Mouse (Mus musculus): ENCODE measurements at regions not wholly inside any gene's neighbourhood (a gene's known extent, or its start where the extent isn't known, plus 50 kb on each side); places are given as distances from the start of the nearest gene placed in this dataset.

DNA sequence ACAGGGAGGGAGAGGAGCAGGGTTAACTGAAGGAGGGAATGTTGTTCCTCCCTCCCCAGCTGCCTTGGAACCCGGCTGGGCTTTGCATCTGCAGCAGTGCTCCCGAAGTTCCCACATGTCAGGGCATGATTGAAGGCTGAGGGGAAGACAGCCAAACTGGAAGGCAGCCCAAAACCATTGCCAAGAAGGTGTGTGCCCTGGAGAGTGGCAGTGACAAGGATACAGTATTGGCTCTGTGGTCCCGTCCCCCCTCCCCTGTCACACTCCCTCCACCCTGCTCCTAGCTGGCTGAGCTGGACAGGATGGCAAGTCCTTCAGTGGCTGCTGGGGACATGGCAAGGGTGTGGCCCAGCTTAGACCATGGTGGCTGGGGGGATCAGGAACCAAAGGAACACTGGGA, 79.1 kb downstream of the Cyp26b1 start:
- no peak for DNase-seq (ENCODE audit: low read depth, low spot score)

DNA sequence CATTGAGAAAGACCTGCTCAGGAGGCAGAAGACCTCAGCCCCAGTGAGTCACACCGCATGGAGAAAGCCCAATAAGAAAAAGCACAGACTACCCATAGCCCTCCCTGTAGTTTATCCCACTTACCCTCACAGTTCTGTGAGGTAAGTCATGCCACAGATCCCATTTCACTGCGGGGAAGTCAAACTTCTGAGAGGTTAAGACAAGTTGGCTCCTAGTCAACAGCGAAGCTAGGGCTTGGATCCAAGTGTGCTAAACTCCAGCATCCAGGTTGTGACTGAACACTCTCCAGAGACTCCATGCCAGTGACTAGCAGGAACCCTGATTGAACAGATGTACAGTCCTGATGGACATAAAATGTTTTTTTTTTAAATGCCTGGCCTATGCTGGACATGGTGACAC, 85.1 kb downstream of the Cyp26b1 start:
- no peak for DNase-seq (ENCODE audit: low read depth, low spot score)

DNA sequence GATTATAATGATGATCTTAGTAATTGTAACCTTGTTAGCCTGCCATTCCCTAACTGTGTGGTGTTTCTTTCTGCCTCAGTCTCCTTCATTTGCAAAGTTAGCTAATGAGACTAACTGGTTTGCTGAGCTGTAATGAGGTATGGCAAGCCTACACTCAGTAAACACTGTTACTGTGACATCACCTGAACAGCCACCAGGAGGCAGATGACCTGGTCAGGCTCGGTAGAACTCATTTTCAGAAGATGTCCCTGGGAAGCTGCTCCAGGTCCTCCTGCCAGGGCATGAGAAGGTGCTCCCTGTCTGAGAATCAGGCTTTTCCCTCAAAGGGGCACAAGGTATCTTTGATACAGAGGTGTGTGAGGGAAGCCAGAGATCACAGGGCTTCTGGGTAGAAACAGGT, 87.0 kb downstream of the Cyp26b1 start:
- peak; percentile 3 for DNase-seq (ENCODE audit: low read depth, low spot score)

DNA sequence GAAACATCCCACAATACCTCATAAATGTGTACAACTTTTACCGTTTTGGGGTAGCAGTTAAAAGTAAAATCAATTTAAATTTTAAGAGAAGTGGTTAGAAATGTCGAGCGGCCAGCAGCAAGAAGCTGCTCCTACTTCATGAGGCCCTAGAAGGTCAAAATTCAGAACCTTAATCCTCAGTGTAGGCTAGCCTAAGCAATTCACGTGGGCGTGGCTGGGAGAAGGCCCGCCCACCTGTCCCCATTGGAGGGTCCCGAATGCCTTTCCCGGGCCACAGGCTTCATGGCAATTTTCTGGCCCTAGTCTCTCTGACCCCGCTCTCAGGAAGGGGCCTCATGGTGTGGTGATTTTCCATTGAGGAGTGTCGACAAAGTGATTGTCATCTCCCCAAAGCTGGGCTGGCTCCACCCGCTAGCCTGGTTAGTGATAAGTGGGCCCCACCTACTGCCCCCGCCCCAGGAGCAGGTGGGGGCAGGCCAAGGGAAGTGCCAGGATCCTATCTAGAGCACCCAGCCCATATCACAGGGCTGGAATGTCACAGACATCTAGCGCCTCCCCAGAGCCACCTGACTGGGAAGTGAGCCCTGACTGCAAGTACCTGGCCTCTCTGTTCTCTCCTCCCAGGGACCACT, 93.3 kb downstream of the Cyp26b1 start:
- no peak for DNase-seq (ENCODE audit: low read depth, low spot score)

DNA sequence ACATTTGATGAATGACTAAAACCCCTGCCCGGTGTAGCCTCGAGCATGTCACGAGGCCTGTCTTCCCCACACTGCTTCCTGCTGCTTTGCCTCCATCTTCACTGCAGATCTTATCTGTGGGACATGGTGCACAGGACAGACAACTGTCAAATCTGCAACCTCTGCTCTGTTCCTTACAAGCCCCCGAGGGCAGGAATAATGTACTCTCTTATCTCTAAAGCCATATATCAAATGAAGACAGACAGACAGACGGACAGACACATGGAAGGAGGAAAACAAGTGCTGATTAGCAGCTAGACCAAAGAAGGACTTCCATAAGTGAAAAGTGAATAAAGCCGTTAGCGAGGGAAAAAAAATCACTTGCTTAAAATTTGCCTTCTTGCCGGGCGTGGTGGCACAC, 95.6 kb downstream of the Cyp26b1 start:
- DNase-seq (ENCODE audit: low read depth, low spot score), result no peak

DNA sequence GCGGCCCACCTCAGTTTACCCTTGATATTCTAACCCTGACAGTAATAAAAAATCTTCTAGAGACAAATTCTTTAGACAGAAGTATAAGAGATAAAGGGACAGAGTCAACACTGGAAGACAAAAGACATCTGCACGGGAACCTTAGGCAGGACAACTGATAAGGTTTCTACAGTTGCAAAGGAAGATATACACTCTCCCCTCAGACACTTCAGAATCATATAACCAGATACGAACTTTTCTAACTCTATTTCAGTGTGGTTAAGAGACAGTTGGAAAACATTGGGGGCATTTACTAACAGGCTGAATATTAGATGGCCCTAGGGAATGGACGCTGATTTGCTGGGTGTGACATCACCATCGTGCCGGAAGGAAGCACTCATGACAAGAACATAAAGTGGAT, 100.0 kb downstream of the Cyp26b1 start:
- DNase-seq (ENCODE audit: low read depth, low spot score), result no peak

DNA sequence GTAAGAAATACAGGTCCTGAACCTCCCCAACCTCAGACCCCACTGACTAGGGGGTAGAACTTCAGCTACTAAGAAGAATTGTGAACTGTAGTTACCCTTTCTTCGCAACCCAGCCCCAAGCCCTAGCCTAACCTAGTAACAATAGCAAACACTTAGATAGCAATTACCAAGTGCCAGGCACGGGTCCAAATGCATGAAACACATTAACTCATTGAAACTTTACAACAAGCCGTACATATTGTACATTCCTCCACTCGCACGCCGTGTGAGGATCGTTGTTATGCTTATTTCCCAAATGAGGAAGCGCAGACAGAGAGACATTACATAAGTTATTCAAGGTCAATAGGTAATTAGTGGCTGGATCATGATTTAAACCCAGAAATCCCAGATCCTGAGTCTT, 100.5 kb downstream of the Cyp26b1 start:
- no peak for DNase-seq (ENCODE audit: low read depth, low spot score)

DNA sequence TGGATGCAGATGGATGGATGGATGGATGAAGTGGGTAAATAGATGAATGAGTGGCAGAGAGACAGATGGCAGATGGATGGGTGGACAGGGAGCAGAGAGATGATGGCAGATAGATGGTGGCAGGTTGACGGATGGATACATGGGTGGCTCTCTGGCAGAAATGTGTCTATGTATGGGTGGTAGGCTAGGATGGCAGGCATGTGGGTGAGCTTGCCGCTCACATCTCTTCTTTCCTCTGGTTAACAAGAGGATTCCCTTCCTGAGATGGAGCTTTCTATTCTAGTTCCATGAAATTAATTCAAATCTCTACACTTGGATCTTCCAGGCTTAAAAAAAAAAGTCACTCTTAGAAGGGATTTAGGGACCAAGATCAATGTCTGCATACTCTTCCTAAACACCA, 101.1 kb downstream of the Cyp26b1 start:
- no peak for DNase-seq (ENCODE audit: low read depth, low spot score)

DNA sequence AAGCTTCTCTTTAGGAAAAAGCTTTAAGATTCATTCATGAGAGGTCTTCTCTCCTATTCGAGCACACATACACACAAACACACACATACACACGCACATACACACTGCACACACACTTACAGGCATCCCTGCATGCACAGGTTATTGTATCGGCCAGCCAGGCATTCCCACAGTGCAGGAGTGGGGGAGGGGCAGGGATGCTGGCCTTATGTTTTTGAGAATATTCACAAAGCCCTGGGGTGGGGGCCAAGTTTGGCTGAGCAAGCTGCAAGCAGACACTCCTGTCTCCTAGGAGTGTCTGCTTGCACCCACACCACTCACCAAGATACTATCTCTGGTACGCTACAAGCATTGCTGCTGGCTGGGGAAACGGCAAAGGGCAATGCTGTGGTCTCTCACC, 102.6 kb downstream of the Cyp26b1 start:
- DNase-seq (ENCODE audit: low read depth, low spot score), result no peak

DNA sequence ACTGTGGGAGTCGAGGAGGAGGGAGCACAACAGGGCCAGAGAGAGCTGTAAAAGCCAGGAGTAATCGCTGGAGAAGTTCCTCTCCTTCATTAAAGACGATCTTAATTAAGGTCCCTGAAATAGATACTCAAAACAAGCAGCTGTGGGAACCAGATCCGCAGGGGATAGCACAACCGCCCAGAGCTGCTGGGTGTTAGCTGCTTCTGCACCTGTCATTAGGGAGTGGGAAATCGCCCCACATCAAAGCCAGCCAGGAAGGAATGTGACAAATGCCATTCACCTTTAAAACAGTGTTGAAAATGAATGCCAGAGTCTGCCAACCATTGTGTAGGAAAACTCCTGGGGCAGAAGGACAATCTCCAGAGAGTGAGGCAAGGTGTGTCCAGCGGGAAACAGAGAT, 112.5 kb downstream of the Cyp26b1 start:
- DNase-seq (ENCODE audit: low read depth, low spot score), result no peak

DNA sequence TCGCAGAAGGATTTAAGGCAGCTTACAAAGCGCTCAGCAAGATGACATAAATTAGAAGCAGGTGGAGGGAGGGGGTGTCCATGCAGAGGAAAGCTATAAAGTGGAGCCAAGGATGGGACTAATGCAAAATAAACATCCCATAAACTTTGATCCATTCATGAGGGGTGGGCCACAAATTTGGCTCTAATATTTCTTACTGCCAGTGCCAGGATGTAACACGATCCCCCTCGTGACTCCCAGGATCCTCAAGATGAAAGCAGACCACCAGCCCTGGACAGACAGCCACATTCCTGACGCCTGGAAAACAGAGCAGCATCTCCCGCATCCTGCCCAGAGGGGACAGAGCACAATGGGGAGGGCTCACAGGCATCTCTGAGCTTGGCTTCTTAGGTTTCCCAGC, 116.6 kb downstream of the Cyp26b1 start:
- no peak for DNase-seq (ENCODE audit: low read depth, low spot score)

DNA sequence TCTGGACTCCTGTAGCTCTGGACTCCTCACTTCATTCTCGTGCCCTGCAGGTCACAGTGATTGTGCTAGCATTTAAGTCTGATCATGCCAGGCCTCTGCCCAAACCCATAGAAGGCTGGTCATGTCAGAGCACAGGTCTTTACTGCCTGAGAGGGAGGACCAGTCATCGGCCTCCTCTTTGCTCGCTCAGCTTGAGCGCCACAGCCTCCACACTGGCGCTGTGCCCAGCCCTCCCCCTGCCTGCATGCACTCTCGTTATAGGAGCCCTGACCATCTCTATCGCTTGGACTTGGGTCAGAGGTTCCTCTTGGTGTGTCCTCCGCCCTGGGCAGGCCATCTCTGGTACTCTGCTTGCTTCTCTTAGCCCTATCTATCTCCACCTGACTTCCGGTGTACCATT, 117.2 kb downstream of the Cyp26b1 start:
- DNase-seq (ENCODE audit: low read depth, low spot score), result no peak

DNA sequence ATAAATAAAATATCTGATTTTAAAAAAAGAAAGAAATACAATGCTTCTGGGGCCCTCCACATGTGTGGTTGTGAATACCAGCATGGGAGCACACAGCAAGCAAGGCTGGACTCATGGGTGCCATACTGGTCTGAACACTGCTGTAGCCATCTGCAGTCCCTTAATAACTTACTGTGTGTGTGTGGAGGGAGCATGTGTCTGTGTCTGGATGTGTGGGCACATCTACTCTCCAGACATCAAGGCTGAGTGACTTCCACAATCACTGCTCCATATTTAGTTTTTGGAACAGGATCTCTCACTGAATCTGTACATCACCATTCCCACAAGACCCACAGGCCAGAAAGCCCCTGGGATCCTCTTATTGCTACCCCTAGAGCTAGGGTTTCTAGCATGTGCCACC, 118.9 kb downstream of the Cyp26b1 start:
- DNase-seq (ENCODE audit: low read depth, low spot score), result no peak

DNA sequence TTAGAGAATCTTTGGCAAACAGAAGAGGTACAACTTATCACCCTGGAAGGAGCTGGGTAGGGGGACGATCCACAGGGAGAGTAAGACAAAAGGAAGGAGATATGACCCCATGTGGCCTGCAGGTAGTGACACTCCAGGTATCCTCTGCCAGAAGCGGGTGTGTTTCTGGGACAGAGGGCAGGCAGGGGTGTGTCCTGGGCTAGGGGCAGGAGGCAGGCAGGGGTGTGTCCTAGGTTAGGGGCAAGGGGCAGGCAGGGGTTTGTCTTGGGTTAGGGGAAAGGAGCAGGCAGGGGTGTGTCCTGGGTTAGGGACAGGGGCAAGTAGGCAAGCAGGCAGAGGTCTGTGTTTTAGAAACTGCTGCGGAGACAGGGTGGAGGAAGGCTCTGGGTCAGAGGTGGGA, 120.5 kb downstream of the Cyp26b1 start:
- no peak for DNase-seq (ENCODE audit: low read depth, low spot score)

DNA sequence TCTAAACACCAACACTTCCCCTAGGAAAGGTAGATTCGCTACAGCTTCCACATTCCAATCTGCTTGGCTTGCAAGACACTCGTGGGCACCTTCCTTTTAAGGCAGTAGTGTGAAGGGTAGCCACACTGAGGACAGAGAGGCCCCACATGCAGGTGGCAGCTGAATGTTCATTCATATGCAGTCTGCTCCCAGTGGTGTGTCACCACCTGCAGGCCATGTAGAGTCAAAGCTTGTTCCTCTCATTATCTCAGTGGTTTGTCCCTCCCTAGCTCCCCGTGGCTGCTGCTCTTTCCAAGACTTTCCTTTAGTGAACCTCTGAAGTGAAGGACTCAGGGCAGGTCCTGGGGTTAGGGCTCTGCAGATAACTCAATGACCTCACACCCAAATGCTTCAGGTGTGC, 121.4 kb downstream of the Cyp26b1 start:
- peak; percentile 4 for DNase-seq (ENCODE audit: low read depth, low spot score)

DNA sequence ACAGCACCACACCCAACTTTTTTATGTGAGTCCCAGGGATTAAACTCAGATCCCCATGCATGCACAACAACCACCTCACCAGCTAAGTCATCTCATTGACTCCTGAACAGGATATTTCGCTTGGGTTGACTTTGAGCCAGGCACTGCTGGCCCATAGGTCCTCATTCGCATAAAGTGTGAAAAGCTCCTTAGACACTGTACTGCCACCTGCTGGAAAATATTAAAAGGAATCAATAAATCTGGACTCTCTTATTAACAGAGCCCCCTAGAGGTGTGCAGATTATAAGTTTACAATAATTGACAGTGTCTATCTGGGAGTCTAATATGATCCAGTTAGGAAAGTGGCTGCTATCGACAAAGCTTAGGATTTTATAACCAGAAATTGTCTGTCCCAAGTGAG, 126.4 kb downstream of the Cyp26b1 start:
- DNase-seq (ENCODE audit: low read depth, low spot score), result no peak

DNA sequence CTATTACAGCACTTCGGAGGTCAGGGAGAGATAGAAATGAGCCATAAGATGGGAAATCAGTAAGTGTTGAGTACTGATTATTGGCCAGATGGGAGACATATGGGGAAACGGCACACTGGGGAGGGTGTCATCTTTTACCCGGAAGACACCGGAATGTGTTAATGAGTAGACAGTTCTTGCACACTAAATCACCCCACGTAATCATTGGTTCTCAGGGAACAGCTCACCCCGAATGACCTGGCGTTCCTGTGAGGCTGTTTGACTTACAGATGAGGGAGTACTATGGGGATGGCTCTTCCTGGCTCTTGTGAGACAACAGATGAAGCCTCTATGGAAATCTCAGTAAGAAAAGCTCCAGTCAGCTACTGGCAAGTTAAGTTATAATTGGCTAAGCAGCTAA, 127.5 kb downstream of the Cyp26b1 start:
- DNase-seq (ENCODE audit: low read depth, low spot score), result no peak

DNA sequence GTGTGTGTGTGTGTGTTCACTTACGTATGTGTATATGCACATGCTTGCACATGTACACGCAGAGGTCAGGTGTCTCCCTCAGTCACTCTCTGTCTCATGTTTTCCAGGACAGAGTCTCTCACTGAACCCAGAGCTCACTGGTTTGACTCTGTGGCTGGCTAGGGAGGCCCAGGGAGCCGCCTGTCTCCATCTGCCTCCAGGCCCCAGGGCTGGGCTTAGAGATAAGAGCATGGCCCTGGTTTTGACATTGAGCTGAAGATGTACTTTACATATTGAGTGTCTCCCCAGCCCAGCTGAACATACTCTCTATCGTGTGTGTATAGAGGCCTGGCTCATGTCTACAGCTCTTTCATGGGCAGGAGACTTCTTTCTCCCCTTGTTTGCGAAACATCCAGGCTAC, 128.1 kb downstream of the Cyp26b1 start:
- no peak for DNase-seq (ENCODE audit: low read depth, low spot score)

DNA sequence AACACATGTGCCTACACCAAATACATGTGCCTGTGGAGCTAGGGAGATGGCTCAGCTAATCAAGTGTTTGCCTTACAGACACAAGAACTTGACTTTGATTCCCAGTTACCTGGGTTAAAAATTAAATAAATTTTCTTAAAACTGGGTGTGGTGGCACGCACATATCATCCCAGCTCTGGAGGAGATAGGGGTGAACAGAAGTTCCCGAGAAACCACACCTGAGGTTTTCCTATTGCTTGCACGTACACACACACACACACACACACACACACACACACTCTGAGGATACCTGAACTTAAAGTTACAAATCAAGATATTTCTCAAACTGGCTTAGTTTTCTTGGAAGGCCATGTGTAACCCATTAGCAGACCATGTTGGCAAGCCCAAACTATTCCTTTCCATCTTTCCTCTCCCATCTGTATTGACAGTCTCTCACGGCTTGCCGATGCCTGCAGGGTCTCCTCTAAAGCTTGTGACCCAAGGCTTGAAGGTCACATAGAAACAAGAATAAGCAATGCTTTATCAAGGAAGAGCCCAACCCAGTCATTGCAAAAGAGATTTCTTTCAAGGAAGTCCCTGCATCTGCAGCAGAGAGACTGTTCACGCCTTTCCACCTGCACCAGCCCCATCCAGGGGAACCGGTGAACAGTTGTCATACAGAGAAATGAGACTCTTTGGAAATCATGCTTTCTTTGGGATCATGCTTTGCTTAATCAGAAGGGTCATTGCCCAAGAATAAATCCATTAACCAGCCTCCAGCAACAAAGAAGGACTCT, 129.9 kb downstream of the Cyp26b1 start:
- no peak for DNase-seq (ENCODE audit: low read depth, low spot score)

DNA sequence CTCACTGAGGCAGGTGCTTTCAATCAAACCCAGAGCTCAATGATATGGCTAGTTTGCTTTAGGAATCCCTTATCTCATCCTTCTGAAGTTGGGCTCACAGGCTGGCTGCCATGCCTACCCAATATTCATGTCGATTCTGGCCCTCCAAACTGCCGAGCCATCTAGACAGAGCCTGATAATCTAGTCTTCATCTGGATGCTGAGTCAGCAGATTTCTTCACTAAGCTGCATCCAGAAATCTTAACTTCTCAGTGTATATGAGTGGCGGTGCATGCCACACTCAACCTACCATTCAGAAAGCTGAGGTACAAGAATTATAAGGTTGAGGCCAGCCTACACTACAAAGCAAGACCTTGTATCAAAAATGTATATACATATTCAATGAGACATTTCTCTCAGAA, 136.9 kb downstream of the Cyp26b1 start:
- DNase-seq (ENCODE audit: low read depth, low spot score), result no peak

DNA sequence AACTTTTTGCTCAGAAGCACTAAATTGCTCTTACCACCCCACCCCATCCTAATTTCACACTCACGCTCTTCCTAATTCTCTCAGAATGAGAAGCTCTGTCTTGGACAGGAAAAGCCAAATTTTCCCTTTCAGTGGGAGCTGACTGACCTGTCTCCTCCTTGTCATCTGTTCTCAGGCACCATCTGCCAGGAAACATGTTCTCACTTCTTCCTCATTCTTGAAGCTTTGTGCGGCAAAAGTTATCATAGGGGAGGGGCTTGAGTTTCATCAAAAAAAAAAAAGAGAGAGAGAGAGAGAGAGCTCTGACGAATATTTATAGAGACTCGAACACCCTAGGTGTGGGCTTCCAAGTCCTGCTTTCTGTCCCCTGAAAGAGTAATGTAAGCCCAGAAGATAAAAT, 148.6 kb downstream of the Cyp26b1 start:
- peak; percentile 1 for DNase-seq (ENCODE audit: low read depth, low spot score)

DNA sequence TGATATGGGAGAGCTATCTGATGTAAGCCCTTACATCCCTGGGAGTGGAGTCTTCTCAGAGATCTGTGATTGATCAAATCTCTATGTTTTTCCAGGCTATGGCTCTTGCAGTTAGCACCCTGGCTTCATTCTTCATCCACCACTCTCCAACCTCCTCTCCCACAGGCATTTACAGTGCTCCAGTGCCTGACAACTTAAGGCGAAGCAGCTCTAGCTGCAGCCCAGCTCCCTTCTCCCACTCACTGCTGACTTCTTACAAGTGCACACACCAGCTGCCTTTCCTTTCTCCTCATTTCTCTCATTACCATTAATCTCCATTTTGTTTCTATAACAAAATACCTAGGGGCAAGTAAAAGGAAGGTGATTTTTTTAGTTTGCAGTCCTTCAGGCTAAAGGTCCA, 151.0 kb downstream of the Cyp26b1 start:
- no peak for DNase-seq (ENCODE audit: low read depth, low spot score)

DNA sequence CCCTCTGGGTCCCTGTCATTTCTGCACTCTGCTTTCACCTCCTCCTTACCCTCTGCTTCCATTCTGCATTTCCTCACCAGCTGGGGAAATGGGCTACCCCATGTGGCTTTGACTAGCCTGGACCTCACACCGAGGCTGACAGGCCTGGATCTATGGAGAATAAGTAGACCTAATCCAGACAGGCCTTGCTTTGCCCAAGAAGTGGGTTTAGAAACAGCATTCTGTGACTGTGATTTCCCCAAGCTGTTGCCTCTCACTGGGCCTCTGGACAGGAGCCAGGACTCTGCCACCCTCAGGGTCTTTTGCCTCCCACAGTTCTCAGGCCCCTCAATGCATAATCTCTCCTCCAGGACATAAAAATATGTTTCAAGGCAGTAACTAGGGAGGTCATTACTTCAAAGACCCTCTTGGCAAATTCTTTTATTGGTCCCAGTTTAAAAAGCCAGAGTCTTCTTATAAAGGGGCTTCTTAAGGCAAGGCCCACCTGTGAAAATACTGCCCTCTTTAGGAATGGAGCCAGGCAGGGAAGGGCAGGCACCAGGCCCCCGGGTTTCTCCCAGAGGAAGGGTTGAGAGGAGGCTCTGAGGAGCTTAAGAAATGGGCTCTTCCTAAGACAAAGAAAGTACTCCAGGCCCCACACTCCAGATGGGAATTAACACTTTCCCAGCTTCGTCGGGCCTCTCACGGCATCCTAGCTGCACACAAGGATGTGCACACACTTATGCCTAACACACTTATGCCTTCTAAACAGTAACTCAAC, 151.8 kb downstream of the Cyp26b1 start:
- DNase-seq (ENCODE audit: low read depth, low spot score), result no peak

All from A20 (cell line).